Mouse (Mus musculus): ENCODE measurements around the gene Sertad3. TPM values are rescaled to one million over a fixed set of nuclear protein-coding genes. Genes with fewer than 3 reads are reported as not detected.
"Not testable (repeated sequence)": the region's sequence is repeated elsewhere in the genome, so short reads cannot be mapped to it uniquely, and the experiment has no call there.

Sertad3 gene
- polyA plus RNA-seq, 1 experiment from 2014 or later, result 13.4 TPM

GRCm38 (mm10) chr7:27486102-27486769 is 12.7 kb downstream of the Sertad3 start:
- peak overlapping the region; percentile 61 for H3K4me2 ChIP-seq
- peak overlapping the region; percentile 94; the same call in 1 of the 2 replicates for H3K27ac ChIP-seq
- peak overlapping the region; percentile 70 for H3K4me3 ChIP-seq
- ATAC-seq (ENCODE audit: low FRiP score), result peak; percentile 25
- no peaks in the 10 kb centered on the region for H3K36me3 ChIP-seq
- 7% methylated on average over 13 of the region's 13 CpGs for WGBS
- H3K9me3 ChIP-seq, result no peaks in the 10 kb centered on the region
- H3K27me3 ChIP-seq, result peaks cover 17% of the 10 kb centered on the region
- peaks cover 30% of the 10 kb centered on the region for H3K4me1 ChIP-seq (replicated peaks)
- peak overlapping the region; percentile 43; the same call in 1 of the 2 replicates for H3K9ac ChIP-seq

GRCm38 (mm10) chr7:27486770-27487697 is 13.5 kb downstream of the Sertad3 start, which contains the start of gene Sertad1:
Gene Sertad1 (plus strand): TSS chr7:27486910.
- WGBS, result under 1% methylated on average over 80 of the region's 80 CpGs
- Histone ChIP-seq H3K9ac (peak within 1 kb of the TSS; percentile 77), H3K4me2 (peak within 1 kb of the TSS; percentile 61), H3K4me3 (peak within 1 kb of the TSS; percentile 70), H3K9me3 (no peaks in the 10 kb centered on the region), H3K27ac (peak within 1 kb of the TSS; percentile 94), H3K27me3 (peaks cover 17% of the 10 kb centered on the region), H3K36me3 (no peaks in the 10 kb centered on the region), H3K4me1 (replicated peaks) (peaks cover 26% of the 10 kb centered on the region)
- ATAC-seq (ENCODE audit: low FRiP score), result peak; percentile 97

- 3% methylated on average over 13 of the region's 13 CpGs for WGBS
- Histone ChIP-seq H3K27me3 (peaks cover 17% of the 10 kb centered on the region), H3K4me1 (replicated peaks) (peaks cover 26% of the 10 kb centered on the region), H3K9ac (peak overlapping the region; percentile 77), H3K9me3 (no peaks in the 10 kb centered on the region), H3K27ac (peak overlapping the region; percentile 94), H3K36me3 (no peaks in the 10 kb centered on the region), H3K4me3 (peak overlapping the region; percentile 70), H3K4me2 (peak overlapping the region; percentile 61)
- no peak for ATAC-seq (ENCODE audit: low FRiP score)
Measured at GRCm38 (mm10) chr7:27487740-27488268, 14.2 kb downstream of the Sertad3 start.

- no peak overlapping the region for H3K4me3 ChIP-seq
- H3K9me3 ChIP-seq, result no peaks in the 10 kb centered on the region
- 90% methylated on average over 25 of the region's 25 CpGs for WGBS
- peaks cover 17% of the 10 kb centered on the region for H3K27me3 ChIP-seq
- no peak overlapping the region for H3K4me2 ChIP-seq
- H3K36me3 ChIP-seq, result no peaks in the 10 kb centered on the region
- ATAC-seq (ENCODE audit: low FRiP score), result no peak
- H3K4me1 ChIP-seq (replicated peaks), result peaks cover 26% of the 10 kb centered on the region
- no peak overlapping the region for H3K9ac ChIP-seq
- H3K27ac ChIP-seq, result no peak overlapping the region
Measured at GRCm38 (mm10) chr7:27489270-27489869, 15.8 kb downstream of the Sertad3 start.

GRCm38 (mm10) chr7:27490227-27490542 is 16.6 kb downstream of the Sertad3 start:
- Histone ChIP-seq H3K9ac (peak overlapping the region; percentile 64; the same call in 1 of the 2 replicates), H3K27me3 (peaks cover 16% of the 10 kb centered on the region), H3K36me3 (no peaks in the 10 kb centered on the region), H3K4me3 (peak overlapping the region; percentile 28), H3K9me3 (no peaks in the 10 kb centered on the region), H3K4me2 (peak overlapping the region; percentile 48), H3K4me1 (replicated peaks) (peaks cover 26% of the 10 kb centered on the region), H3K27ac (peak overlapping the region; percentile 58)
- WGBS, result 45% methylated on average over 4 of the region's 4 CpGs
- ATAC-seq (ENCODE audit: low FRiP score), result no peak

GRCm38 (mm10) chr7:27490543-27491329 is 17.2 kb downstream of the Sertad3 start:
- peak overlapping the region; percentile 48 for H3K4me2 ChIP-seq
- peaks cover 26% of the 10 kb centered on the region for H3K4me1 ChIP-seq (replicated peaks)
- 0 out of 2 replicates have a peak, but pooled peaks have one; percentile 11 for ATAC-seq (ENCODE audit: low FRiP score)
- no peaks in the 10 kb centered on the region for H3K9me3 ChIP-seq
- H3K36me3 ChIP-seq, result no peaks in the 10 kb centered on the region
- peak overlapping the region; percentile 28 for H3K4me3 ChIP-seq
- peak overlapping the region; percentile 58 for H3K27ac ChIP-seq
- 3% methylated on average over 27 of the region's 33 CpGs for WGBS
- H3K9ac ChIP-seq, result peak overlapping the region; percentile 64; the same call in 1 of the 2 replicates
- H3K27me3 ChIP-seq, result peaks cover 12% of the 10 kb centered on the region

- Histone ChIP-seq H3K4me3 (no peak overlapping the region), H3K9ac (no peak overlapping the region), H3K9me3 (no peaks in the 10 kb centered on the region), H3K4me2 (no peak overlapping the region), H3K27me3 (peaks cover 12% of the 10 kb centered on the region), H3K4me1 (replicated peaks) (peaks cover 23% of the 10 kb centered on the region), H3K27ac (no peak overlapping the region), H3K36me3 (no peaks in the 10 kb centered on the region)
- ATAC-seq (ENCODE audit: low FRiP score), result no peak
- 73% methylated on average over 7 of the region's 7 CpGs for WGBS
Measured at GRCm38 (mm10) chr7:27491856-27492255, 18.3 kb downstream of the Sertad3 start.

- Histone ChIP-seq H3K9me3 (no peaks in the 10 kb centered on the region), H3K4me2 (no peak overlapping the region), H3K27ac (no peak overlapping the region), H3K36me3 (no peaks in the 10 kb centered on the region), H3K4me3 (no peak overlapping the region), H3K27me3 (peaks cover 12% of the 10 kb centered on the region), H3K9ac (no peak overlapping the region), H3K4me1 (replicated peaks) (peaks cover 16% of the 10 kb centered on the region)
- WGBS, result 80% methylated on average over 3 of the region's 3 CpGs
- no peak for ATAC-seq (ENCODE audit: low FRiP score)
Measured at GRCm38 (mm10) chr7:27493022-27493421, 19.5 kb downstream of the Sertad3 start.

GRCm38 (mm10) chr7:27493450-27493849 is 19.9 kb downstream of the Sertad3 start:
- 88% methylated on average over 5 of the region's 5 CpGs for WGBS
- peaks cover 13% of the 10 kb centered on the region for H3K4me1 ChIP-seq (replicated peaks)
- no peak overlapping the region for H3K9ac ChIP-seq
- H3K27ac ChIP-seq, result no peak overlapping the region
- H3K36me3 ChIP-seq, result no peaks in the 10 kb centered on the region
- no peak for ATAC-seq (ENCODE audit: low FRiP score)
- no peak overlapping the region for H3K4me3 ChIP-seq
- H3K4me2 ChIP-seq, result no peak overlapping the region
- peaks cover 12% of the 10 kb centered on the region for H3K27me3 ChIP-seq
- no peaks in the 10 kb centered on the region for H3K9me3 ChIP-seq

- H3K4me3 ChIP-seq; H3K36me3 ChIP-seq; ATAC-seq (ENCODE audit: low FRiP score); H3K27me3 ChIP-seq; H3K9me3 ChIP-seq; H3K27ac ChIP-seq; H3K9ac ChIP-seq; H3K4me2 ChIP-seq: not testable (repeated sequence)
- H3K4me1 ChIP-seq (replicated peaks), result peaks cover 13% of the 10 kb centered on the region
- 89% methylated on average over 9 of the region's 9 CpGs for WGBS
Measured at GRCm38 (mm10) chr7:27494659-27495367, 21.2 kb downstream of the Sertad3 start.

- Histone ChIP-seq H3K27me3 (no peaks in the 10 kb centered on the region), H3K4me3 (no peak within 1 kb of the TSS), H3K4me2 (no peak within 1 kb of the TSS), H3K27ac (no peak within 1 kb of the TSS), H3K9me3 (no peaks in the 10 kb centered on the region), H3K36me3 (no peaks in the 10 kb centered on the region), H3K9ac (no peak within 1 kb of the TSS), H3K4me1 (replicated peaks) (no peaks in the 10 kb centered on the region)
- ATAC-seq (ENCODE audit: low FRiP score), result no peak
- 60% methylated on average over 3 of the region's 3 CpGs for WGBS
Measured at GRCm38 (mm10) chr7:27499036-27499435, 25.5 kb downstream of the Sertad3 start, which contains the start of gene Prx. Gene Prx (plus strand): TSS chr7:27499324.
